ENCODE assay signal across 14 mouse cellular contexts in the genomic region with DNA sequence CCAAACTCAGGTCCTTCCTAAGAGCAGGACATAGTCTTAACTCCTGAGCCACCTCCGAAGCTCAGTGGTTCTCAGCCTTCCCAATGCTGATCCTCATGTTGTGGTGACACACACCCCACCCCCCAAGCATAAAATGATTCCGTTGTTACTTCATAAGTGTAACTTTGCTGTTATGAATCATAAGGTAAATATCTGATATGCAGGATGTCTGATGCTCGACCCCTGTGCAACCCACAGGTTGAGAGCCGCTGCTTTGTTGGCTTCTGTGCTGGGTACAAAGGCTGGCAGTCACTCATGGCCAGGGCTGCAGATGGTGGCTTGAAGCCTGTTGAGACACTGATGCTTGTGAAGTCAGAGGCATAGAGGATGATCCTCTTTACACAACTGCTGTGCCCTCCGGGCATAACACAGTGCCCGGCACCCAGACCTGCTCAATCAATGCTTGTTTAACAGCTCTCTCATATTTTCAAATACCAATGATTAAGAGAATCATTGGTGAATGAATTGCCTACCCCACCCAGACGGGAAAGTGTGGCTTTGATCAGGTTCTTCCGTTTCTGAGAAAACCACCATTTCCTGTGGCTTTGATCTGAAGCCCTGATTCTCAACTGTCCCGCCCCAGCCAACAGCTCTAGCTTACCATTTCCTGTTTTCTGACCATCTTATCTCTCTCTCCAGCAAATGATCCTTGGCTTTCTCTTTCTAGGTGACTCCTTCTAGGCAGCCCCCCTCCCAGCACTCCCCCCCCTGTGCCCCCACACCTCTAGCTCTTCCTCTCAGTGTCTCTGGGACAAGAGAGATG. TPM values are rescaled to one million over a fixed set of nuclear protein-coding genes. Genes with fewer than 3 reads are reported as not detected.
DNase-seq lines count a peak whose midpoint lies in the region; ATAC-seq and TF ChIP-seq lines count a peak whose summit lies in the region.
"Had no signal": no experiment of that assay in that cellular context is flagged by ENCODE, and none has a peak within 500 bp of the region (broad histone marks: within the 10 kb centered on the region; RNA-seq: fewer than 3 reads in every experiment).

No protein-coding gene starts in this region.

- no peak for TF ChIP-seq RAD21 in MEL (IDR thresholded peaks at IDR 0.05; ENCODE audit: low read depth, low read length)

- DNase-seq in forebrain, embryonic 10.5 days (ENCODE audit: extremely low spot score, low spot score): no peak
- DNase-seq in MEL (ENCODE audit: low read depth, low spot score): peak; percentile 98
- DNase-seq in thymus, postnatal 0 days (ENCODE audit: low spot score): peak; percentile 82
- DNase-seq in right cerebral cortex, postnatal 14 days: no peak
- no peak for DNase-seq in heart, postnatal 4 days
- DNase-seq in layer of hippocampus, postnatal 10 days (ENCODE audit: low spot score in 2 of 2): no peak
- DNase-seq: layer of hippocampus, adult 9-11 months; lung, adult 2 months; right cerebral cortex, postnatal 4 days had no signal

- no peaks in the 10 kb centered on the region for H3K27me3 ChIP-seq in forebrain, embryonic 10.5 days (ENCODE audit: poor library complexity, severe bottlenecking)
- H3K27me3 ChIP-seq in forebrain, embryonic 16.5 days (replicated peaks; ENCODE audit: control insufficient read depth, insufficient read depth, low read length): no peaks in the 10 kb centered on the region
- no peaks in the 10 kb centered on the region for H3K27me3 ChIP-seq in MEL (ENCODE audit: control insufficient read depth in 1 of 2, insufficient read depth in 2 of 2, low read length in 2 of 2)
- H3K27me3 ChIP-seq: intestine, embryonic 15.5 days had no signal

- H3K9ac ChIP-seq in forebrain, embryonic 16.5 days (replicated peaks; ENCODE audit: low read depth, low read length): no peak overlapping the region
- peak overlapping the region; percentile 6; the same call in 1 of the 2 replicates for H3K9ac ChIP-seq in MEL (ENCODE audit: control insufficient read depth, low read depth, low read length, poor library complexity, severe bottlenecking)
- H3K9ac ChIP-seq: intestine, embryonic 15.5 days; midbrain, embryonic 12.5 days had no signal

- peaks cover 34% of the 10 kb centered on the region for H3K4me1 ChIP-seq in forebrain, embryonic 10.5 days
- H3K4me1 ChIP-seq in forebrain, embryonic 16.5 days (replicated peaks; ENCODE audit: control insufficient read depth, insufficient read depth, low read length): no peaks in the 10 kb centered on the region
- H3K4me1 ChIP-seq in MEL (ENCODE audit: control insufficient read depth in 1 of 2, insufficient read depth in 2 of 2, low read length in 2 of 2): peaks cover 26 to 52% of the 10 kb centered on the region in 2 experiments
- H3K4me1 ChIP-seq: midbrain, embryonic 12.5 days had no signal

- peak; percentile 98 to 99 for TF ChIP-seq EP300 in MEL (IDR thresholded peaks at IDR 0.05; ENCODE audit: low read depth in 1 of 2, low read length in 2 of 2)

- H3K27ac ChIP-seq in forebrain, embryonic 10.5 days: 0 out of 2 replicates have a peak overlapping the region, but pooled peaks have one; percentile 27
- H3K27ac ChIP-seq in forebrain, embryonic 16.5 days (ENCODE audit: low read length): no peak overlapping the region
- peak overlapping the region; percentile 87 for H3K27ac ChIP-seq in MEL (ENCODE audit: control insufficient read depth, low read depth, low read length)
- H3K27ac ChIP-seq: midbrain, embryonic 12.5 days had no signal

- no peak overlapping the region for H3K4me2 ChIP-seq in forebrain, embryonic 16.5 days (ENCODE audit: low read length)
- H3K4me2 ChIP-seq: intestine, embryonic 15.5 days; midbrain, embryonic 12.5 days had no signal

- ATAC-seq in forebrain, embryonic 16.5 days: no peak
- peak; percentile 63 for ATAC-seq in megakaryocyte progenitor cell, adult 5-6 weeks (replicated peaks; ENCODE audit: poor library complexity)

- TF ChIP-seq CTCF in MEL (IDR thresholded peaks at IDR 0.05 in 2 of 3, conservative IDR thresholded peaks at IDR 0.05 in 1 of 3; ENCODE audit: control insufficient read depth in 1 of 3, insufficient read depth in 1 of 3, low read depth in 2 of 3, low read length in 3 of 3, poor library complexity in 1 of 3, severe bottlenecking in 1 of 3): no peak

- peak in 1 of 2 experiments; percentile 51; a peak in 2 of 4 replicates for TF ChIP-seq POLR2A in MEL (IDR thresholded peaks at IDR 0.05; ENCODE audit: control insufficient read depth in 1 of 2, insufficient read depth in 1 of 2, low read depth in 1 of 2, low read length in 2 of 2, poor library complexity in 1 of 2)

- H3K4me3 ChIP-seq in forebrain, embryonic 10.5 days: no peak overlapping the region
- H3K4me3 ChIP-seq in forebrain, embryonic 16.5 days (replicated peaks; ENCODE audit: low read length): no peak overlapping the region
- H3K4me3 ChIP-seq in MEL (ENCODE audit: control insufficient read depth in 1 of 2, insufficient read depth in 1 of 2, low read depth in 2 of 2, low read length in 2 of 2): no peak overlapping the region
- H3K4me3 ChIP-seq: intestine, embryonic 15.5 days; midbrain, embryonic 12.5 days had no signal

- H3K9me3 ChIP-seq in forebrain, embryonic 10.5 days: no peaks in the 10 kb centered on the region
- H3K9me3 ChIP-seq in forebrain, embryonic 16.5 days (ENCODE audit: control insufficient read depth, low read length): no peaks in the 10 kb centered on the region
- no peaks in the 10 kb centered on the region for H3K9me3 ChIP-seq in MEL (replicated peaks; ENCODE audit: insufficient read depth, low read length)
- H3K9me3 ChIP-seq: intestine, embryonic 15.5 days; midbrain, embryonic 12.5 days had no signal

- no peaks in the 10 kb centered on the region for H3K36me3 ChIP-seq in forebrain, embryonic 10.5 days (replicated peaks)
- H3K36me3 ChIP-seq in forebrain, embryonic 16.5 days (ENCODE audit: control insufficient read depth, insufficient read depth): no peaks in the 10 kb centered on the region
- peaks cover 0 to 39% of the 10 kb centered on the region in 2 experiments; a peak in 2 of 4 replicates for H3K36me3 ChIP-seq in MEL (ENCODE audit: control insufficient read depth in 1 of 2, insufficient read depth in 2 of 2, low read length in 2 of 2)
- H3K36me3 ChIP-seq: intestine, embryonic 15.5 days; midbrain, embryonic 12.5 days had no signal

- H3K79me2 ChIP-seq in MEL (ENCODE audit: control insufficient read depth, insufficient read depth, low read length, poor library complexity): no peaks in the 10 kb centered on the region

- 87% methylated on average over 9 of the region's 9 CpGs for WGBS in forebrain, embryonic 10.5 days
- WGBS in forebrain, embryonic 16.5 days: 86% methylated on average over 9 of the region's 9 CpGs

TF ChIP-seq in MEL, 35 proteins besides CTCF, POLR2A, EP300 and RAD21 (continues in another document):
- TF ChIP-seq POLR2AphosphoS2 (IDR thresholded peaks at IDR 0.05; ENCODE audit: low read length) (no peak), POLR2AphosphoS5 (IDR thresholded peaks at IDR 0.05; ENCODE audit: borderline replicate concordance, low read depth, low read length) (no peak), GATA1 (IDR thresholded peaks at IDR 0.05; ENCODE audit: low read depth, low read length) (peak; percentile 96), TCF12 (IDR thresholded peaks at IDR 0.05; ENCODE audit: low read depth, low read length) (peak; percentile 90), GABPA (IDR thresholded peaks at IDR 0.05; ENCODE audit: low read depth, low read length) (no peak), MAZ (IDR thresholded peaks at IDR 0.05; ENCODE audit: low read depth, low read length) (peak; percentile 100), ELF1 (IDR thresholded peaks at IDR 0.05; ENCODE audit: low read depth, low read length) (peak; percentile 83), JUND (IDR thresholded peaks at IDR 0.05; ENCODE audit: low read depth, low read length) (peak; percentile 72), E2F4 (IDR thresholded peaks at IDR 0.05; ENCODE audit: borderline replicate concordance, low read depth, low read length) (no peak), SIN3A (IDR thresholded peaks at IDR 0.05; ENCODE audit: low read length) (peak; percentile 95), UBTF (IDR thresholded peaks at IDR 0.05; ENCODE audit: borderline replicate concordance, insufficient read depth, low read depth, low read length) (no peak), MAFK (IDR thresholded peaks at IDR 0.05; ENCODE audit: borderline replicate concordance, low read depth, low read length) (peak; percentile 64; the same call in 1 of the 2 replicates), HCFC1 (IDR thresholded peaks at IDR 0.05; ENCODE audit: low read depth, low read length) (peak; percentile 60; the same call in 1 of the 2 replicates), ZC3H11A (IDR thresholded peaks at IDR 0.05; ENCODE audit: low read depth, low read length) (no peak), RCOR1 (IDR thresholded peaks at IDR 0.05; ENCODE audit: low read depth, low read length) (peak; percentile 97), MYB (IDR thresholded peaks at IDR 0.05; ENCODE audit: low read depth, low read length) (peak; percentile 98)

RNA-seq across cellular contexts. Expression of gene Tns4, which starts 15.7 kb away (rescaled TPM):
- 0.49 and 0.81 TPM in 2 replicates for polyA plus RNA-seq in forebrain, embryonic 10.5 days (2016; fragmentation: Nextera tagmentation; extraction: Ambion mirVana)
- polyA plus RNA-seq in forebrain, embryonic 16.5 days (2015; fragmentation: Nextera tagmentation; extraction: Ambion mirVana): not detected in 2 replicates
- not detected in 2 replicates for total RNA-seq in MEL (2012; rRNA removed)
- under 1 TPM in 1 of 2 experiments, not detected in 1; 0.03 TPM for polyA plus RNA-seq in MEL (2012; ENCODE audit: insufficient read depth in 1 of 2, insufficient read length in 2 of 2, low read depth in 1 of 2, low replicate concordance in 2 of 2, missing spikeins in 1 of 2)
- total RNA-seq in megakaryocyte progenitor cell, adult 5-6 weeks (2015): 2.1 and 2.4 TPM in 2 replicates
- total RNA-seq in megakaryocyte progenitor cell, adult 5-6 weeks (2017): 1.4 and 1.8 TPM in 2 replicates
- 1.4 and 1.7 TPM in 2 replicates for polyA plus RNA-seq in thymus, postnatal 0 days (2015; fragmentation: Nextera tagmentation; extraction: Ambion mirVana)
- under 1 TPM in 1 of 2 experiments, not detected in 1; 0.14 TPM for total RNA-seq in heart, postnatal 4 days (2021)
- under 1 TPM; 0.09 to 0.11 TPM for total RNA-seq in layer of hippocampus, postnatal 10 days (2021)
- total RNA-seq: gastrocnemius, adult 8-10 months had no signal

RNA-seq across cellular contexts. Expression of gene Ccr7, which starts 50.1 kb away (rescaled TPM):
- polyA plus RNA-seq in forebrain, embryonic 10.5 days (2016; fragmentation: Nextera tagmentation; extraction: Ambion mirVana): 0.25 and 0.30 TPM in 2 replicates
- polyA plus RNA-seq in forebrain, embryonic 16.5 days (2015; fragmentation: Nextera tagmentation; extraction: Ambion mirVana): 0.16 TPM in 1 of 2 replicates, not detected in the other
- total RNA-seq in MEL (2012; rRNA removed): 0.04 TPM in 1 of 2 replicates, not detected in the other
- under 1 TPM in 1 of 2 experiments, not detected in 1; 0.06 TPM for polyA plus RNA-seq in MEL (2012; ENCODE audit: insufficient read depth in 1 of 2, insufficient read length in 2 of 2, low read depth in 1 of 2, low replicate concordance in 2 of 2, missing spikeins in 1 of 2)
- total RNA-seq in megakaryocyte progenitor cell, adult 5-6 weeks (2015): 0.17 and 0.22 TPM in 2 replicates
- total RNA-seq in megakaryocyte progenitor cell, adult 5-6 weeks (2017): not detected in 2 replicates
- 36.2 and 37.4 TPM in 2 replicates for polyA plus RNA-seq in thymus, postnatal 0 days (2015; fragmentation: Nextera tagmentation; extraction: Ambion mirVana)
- under 1 TPM; 0.56 to 0.67 TPM for total RNA-seq in heart, postnatal 4 days (2021)
- not detected for total RNA-seq in layer of hippocampus, postnatal 10 days (2021)
- total RNA-seq: gastrocnemius, adult 8-10 months had no signal

Comparison
In these comparisons a context has a peak if more than half of its experiments do, and no peak if none do; other contexts are left out.
1. DNase-seq: peak in MEL (single experiment) and thymus, postnatal 0 days (single experiment); none in forebrain, embryonic 10.5 days (single experiment), right cerebral cortex, postnatal 14 days (single experiment), heart, postnatal 4 days (single experiment) and layer of hippocampus, postnatal 10 days (0 of 2).